Mouse (Mus musculus) liver, embryonic 14.5 days (tissue): ENCODE measurements around the gene Ddx43.

Source experiments
- CTCF ChIP-seq: IDR thresholded peaks from 2 replicates; pipeline ENCODE4 v1.5.1; 2016; ENCODE audit warnings: antibody characterized with exemption, low read depth, control low read depth
- EP300 ChIP-seq: IDR thresholded peaks from 2 replicates; pipeline ENCODE4 v1.6.1; 2016; ENCODE audit warnings: antibody characterized with exemption, low read depth

DNA sequence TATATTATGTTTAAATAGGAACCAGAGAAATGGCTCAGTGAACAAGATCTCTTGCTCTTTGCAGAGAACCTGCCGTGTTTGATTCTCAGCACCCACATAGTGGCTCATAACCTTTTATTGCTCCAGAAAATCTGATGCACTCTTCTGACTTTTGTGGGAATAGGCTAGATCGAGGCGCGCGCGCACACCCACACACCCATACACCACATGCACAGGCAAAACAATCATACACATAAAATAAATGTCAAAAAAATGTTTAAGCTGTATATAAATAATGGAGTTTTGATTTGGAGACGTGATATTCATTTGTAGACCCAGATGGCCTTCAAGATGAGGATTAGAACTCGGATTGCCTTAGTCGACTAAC is 52.0 kb downstream of the Ddx43 start:
- TF ChIP-seq CTCF (no peak), EP300 (no peak)
